Mouse (Mus musculus): ENCODE measurements at regions not wholly inside any gene's neighbourhood (a gene's known extent, or its start where the extent isn't known, plus 50 kb on each side); places are given as distances from the start of the nearest gene placed in this dataset.

GRCm38 (mm10) chr19:14352551-14352950 lies 245.3 kb downstream of the Tle4 start:
- Histone ChIP-seq H3K9me3 (no peaks in the 10 kb centered on the region), H3K36me3 (replicated peaks; ENCODE audit: low read length) (no peaks in the 10 kb centered on the region), H3K4me3 (replicated peaks) (no peak overlapping the region), H3K27me3 (replicated peaks) (peaks cover 3% of the 10 kb centered on the region), H3K4me1 (no peaks in the 10 kb centered on the region)
- no peak for TF ChIP-seq GATA1 (IDR thresholded peaks at IDR 0.05; ENCODE audit: borderline replicate concordance, low read length)

- H3K9me3 ChIP-seq: no peaks in the 10 kb centered on the region
- no peaks in the 10 kb centered on the region for H3K36me3 ChIP-seq (replicated peaks; ENCODE audit: low read length)
- H3K4me3 ChIP-seq (replicated peaks): no peak overlapping the region
- H3K27me3 ChIP-seq (replicated peaks): peaks cover 3% of the 10 kb centered on the region
- H3K4me1 ChIP-seq: no peaks in the 10 kb centered on the region
- TF ChIP-seq GATA1 (IDR thresholded peaks at IDR 0.05; ENCODE audit: borderline replicate concordance, low read length) (no peak), FLI1 (IDR thresholded peaks at IDR 0.05; ENCODE audit: low read length) (no peak)
Observed at GRCm38 (mm10) chr19:14353151-14353550, 244.7 kb downstream of the Tle4 start.

- Histone ChIP-seq H3K9me3 (no peaks in the 10 kb centered on the region), H3K36me3 (replicated peaks; ENCODE audit: low read length) (no peaks in the 10 kb centered on the region), H3K27me3 (replicated peaks) (peaks cover 6% of the 10 kb centered on the region), H3K4me3 (replicated peaks) (no peak overlapping the region), H3K4me1 (no peaks in the 10 kb centered on the region)
- TF ChIP-seq FLI1 (IDR thresholded peaks at IDR 0.05; ENCODE audit: low read length): no peak
- no peak for TF ChIP-seq GATA1 (IDR thresholded peaks at IDR 0.05; ENCODE audit: borderline replicate concordance, low read length)
Observed at GRCm38 (mm10) chr19:14355128-14355527, 242.7 kb downstream of the Tle4 start.

- H3K4me1 ChIP-seq: no peaks in the 10 kb centered on the region
- H3K27me3 ChIP-seq (replicated peaks): peaks cover 7% of the 10 kb centered on the region
- H3K36me3 ChIP-seq (replicated peaks; ENCODE audit: low read length): no peaks in the 10 kb centered on the region
- no peak overlapping the region for H3K4me3 ChIP-seq (replicated peaks)
- TF ChIP-seq FLI1 (IDR thresholded peaks at IDR 0.05; ENCODE audit: low read length) (no peak), GATA1 (IDR thresholded peaks at IDR 0.05; ENCODE audit: borderline replicate concordance, low read length) (no peak)
- no peaks in the 10 kb centered on the region for H3K9me3 ChIP-seq
Observed at GRCm38 (mm10) chr19:14355946-14356345, 241.9 kb downstream of the Tle4 start.

- peaks cover 6% of the 10 kb centered on the region for H3K27me3 ChIP-seq (replicated peaks)
- no peak overlapping the region for H3K4me3 ChIP-seq (replicated peaks)
- TF ChIP-seq GATA1 (IDR thresholded peaks at IDR 0.05; ENCODE audit: borderline replicate concordance, low read length) (no peak), FLI1 (IDR thresholded peaks at IDR 0.05; ENCODE audit: low read length) (no peak)
- H3K9me3 ChIP-seq: no peaks in the 10 kb centered on the region
- no peaks in the 10 kb centered on the region for H3K4me1 ChIP-seq
- H3K36me3 ChIP-seq (replicated peaks; ENCODE audit: low read length): no peaks in the 10 kb centered on the region
Observed at GRCm38 (mm10) chr19:14360611-14361010, 237.2 kb downstream of the Tle4 start.

GRCm38 (mm10) chr19:14369098-14369604 lies 228.7 kb downstream of the Tle4 start:
- Histone ChIP-seq H3K27me3 (replicated peaks) (peaks cover 9% of the 10 kb centered on the region), H3K36me3 (replicated peaks; ENCODE audit: low read length) (no peaks in the 10 kb centered on the region), H3K4me3 (replicated peaks) (no peak overlapping the region), H3K4me1 (no peaks in the 10 kb centered on the region), H3K9me3 (no peaks in the 10 kb centered on the region)
- TF ChIP-seq GATA1 (IDR thresholded peaks at IDR 0.05; ENCODE audit: borderline replicate concordance, low read length) (no peak), FLI1 (IDR thresholded peaks at IDR 0.05; ENCODE audit: low read length) (no peak)

- Histone ChIP-seq H3K36me3 (replicated peaks; ENCODE audit: low read length) (no peaks in the 10 kb centered on the region), H3K9me3 (no peaks in the 10 kb centered on the region), H3K27me3 (replicated peaks) (peaks cover 9% of the 10 kb centered on the region), H3K4me1 (no peaks in the 10 kb centered on the region), H3K4me3 (replicated peaks) (no peak overlapping the region)
- no peak for TF ChIP-seq FLI1 (IDR thresholded peaks at IDR 0.05; ENCODE audit: low read length)
- TF ChIP-seq GATA1 (IDR thresholded peaks at IDR 0.05; ENCODE audit: borderline replicate concordance, low read length): no peak
Observed at GRCm38 (mm10) chr19:14371360-14371759, 226.5 kb downstream of the Tle4 start.

- Histone ChIP-seq H3K4me1 (no peaks in the 10 kb centered on the region), H3K9me3 (no peaks in the 10 kb centered on the region), H3K36me3 (replicated peaks; ENCODE audit: low read length) (no peaks in the 10 kb centered on the region), H3K4me3 (replicated peaks) (no peak overlapping the region), H3K27me3 (replicated peaks) (peaks cover 8% of the 10 kb centered on the region)
- no peak for TF ChIP-seq FLI1 (IDR thresholded peaks at IDR 0.05; ENCODE audit: low read length)
- TF ChIP-seq GATA1 (IDR thresholded peaks at IDR 0.05; ENCODE audit: borderline replicate concordance, low read length): no peak
Observed at GRCm38 (mm10) chr19:14373996-14374395, 223.9 kb downstream of the Tle4 start.

- Histone ChIP-seq H3K36me3 (replicated peaks; ENCODE audit: low read length) (no peaks in the 10 kb centered on the region), H3K27me3 (replicated peaks) (no peaks in the 10 kb centered on the region), H3K9me3 (no peaks in the 10 kb centered on the region), H3K4me3 (replicated peaks) (no peak overlapping the region), H3K4me1 (no peaks in the 10 kb centered on the region)
- no peak for TF ChIP-seq GATA1 (IDR thresholded peaks at IDR 0.05; ENCODE audit: borderline replicate concordance, low read length)
- no peak for TF ChIP-seq FLI1 (IDR thresholded peaks at IDR 0.05; ENCODE audit: low read length)
Observed at GRCm38 (mm10) chr19:14380898-14381297, 217.0 kb downstream of the Tle4 start.

GRCm38 (mm10) chr19:14387796-14388195 lies 210.1 kb downstream of the Tle4 start:
- peaks cover 4% of the 10 kb centered on the region; the same call in 1 of the 2 replicates for H3K9me3 ChIP-seq
- no peaks in the 10 kb centered on the region for H3K36me3 ChIP-seq (replicated peaks; ENCODE audit: low read length)
- no peak overlapping the region for H3K4me3 ChIP-seq (replicated peaks)
- no peak for TF ChIP-seq FLI1 (IDR thresholded peaks at IDR 0.05; ENCODE audit: low read length)
- no peak for TF ChIP-seq GATA1 (IDR thresholded peaks at IDR 0.05; ENCODE audit: borderline replicate concordance, low read length)
- H3K27me3 ChIP-seq (replicated peaks): no peaks in the 10 kb centered on the region
- H3K4me1 ChIP-seq: no peaks in the 10 kb centered on the region

GRCm38 (mm10) chr19:14388539-14388938 lies 209.3 kb downstream of the Tle4 start:
- TF ChIP-seq GATA1 (IDR thresholded peaks at IDR 0.05; ENCODE audit: borderline replicate concordance, low read length) (no peak), FLI1 (IDR thresholded peaks at IDR 0.05; ENCODE audit: low read length) (no peak)
- Histone ChIP-seq H3K4me1 (no peaks in the 10 kb centered on the region), H3K27me3 (replicated peaks) (no peaks in the 10 kb centered on the region), H3K9me3 (peaks cover 4% of the 10 kb centered on the region; the same call in 1 of the 2 replicates), H3K4me3 (replicated peaks) (no peak overlapping the region), H3K36me3 (replicated peaks; ENCODE audit: low read length) (no peaks in the 10 kb centered on the region)

Measured in megakaryocyte, embryonic 14.5 days (primary cell).